Mouse (Mus musculus) forebrain, embryonic 16.5 days (tissue): ENCODE measurements at regions not wholly inside any gene's neighbourhood (a gene's known extent, or its start where the extent isn't known, plus 50 kb on each side); places are given as distances from the start of the nearest gene placed in this dataset.

Source experiments
- ATAC-seq: fragments of 200-750 bp; cut with Nextera tagmentation; 2 replicates; pipeline ENCODE4 v1.8.0; 2017; ENCODE audit warnings: mild to moderate bottlenecking, moderate library complexity
- H3K27ac ChIP-seq: fragments of 300-500 bp; sonication (generic); 2 replicates; pipeline ENCODE4 v1.5.1; 2014; ENCODE audit warnings: low read length, control low read depth
- H3K27me3 ChIP-seq: fragments of 300-500 bp; sonication (generic); replicated peaks from 2 replicates; pipeline ENCODE4 v1.6.1; 2014; ENCODE audit warnings: low read length; ENCODE audit not compliant: control insufficient read depth, insufficient read depth
- H3K36me3 ChIP-seq: fragments of 300-500 bp; sonication (generic); 2 replicates; pipeline ENCODE4 v1.6.1; 2014; ENCODE audit not compliant: control insufficient read depth, insufficient read depth
- H3K4me1 ChIP-seq: fragments of 300-500 bp; sonication (generic); replicated peaks from 2 replicates; pipeline ENCODE4 v1.6.1; 2014; ENCODE audit warnings: low read length; ENCODE audit not compliant: control insufficient read depth, insufficient read depth
- H3K4me2 ChIP-seq: fragments of 300-500 bp; sonication (generic); 2 replicates; pipeline ENCODE4 v1.6.1; 2014; ENCODE audit warnings: mild to moderate bottlenecking, low read length, control low read depth
- H3K4me3 ChIP-seq: fragments of 300-500 bp; sonication (generic); replicated peaks from 2 replicates; pipeline ENCODE4 v1.5.1; 2014; ENCODE audit warnings: mild to moderate bottlenecking, low read length, control low read depth
- H3K9ac ChIP-seq: fragments of 300-500 bp; sonication (generic); replicated peaks from 2 replicates; pipeline ENCODE4 v1.6.1; 2014; ENCODE audit warnings: low read depth, low read length, control low read depth
- H3K9me3 ChIP-seq: fragments of 300-500 bp; sonication (generic); 2 replicates; pipeline ENCODE4 v1.6.1; 2016; ENCODE audit warnings: low read length; ENCODE audit not compliant: control insufficient read depth
- WGBS: fragments of 180-500 bp; shearing (Covaris S2); extraction: QIAGEN DNeasy Blood & Tissue Kit; methylation state at CpG from one replicate; pipeline ENCODE4 v1.1.7; 2014; 5-methylcytosine and 5-hydroxymethylcytosine counted together

GRCm38 (mm10) chr13:26234703-26235102 is 535.3 kb downstream of the Hdgfl1 start:
- Histone ChIP-seq H3K4me2 (no peak overlapping the region), H3K4me1 (no peaks in the 10 kb centered on the region), H3K27ac (no peak overlapping the region), H3K9me3 (no peaks in the 10 kb centered on the region), H3K9ac (no peak overlapping the region), H3K36me3 (no peaks in the 10 kb centered on the region), H3K27me3 (no peaks in the 10 kb centered on the region), H3K4me3 (no peak overlapping the region)
- no peak for ATAC-seq
- 78% methylated on average over 1 of the region's 1 CpGs for WGBS

- no peak for ATAC-seq
- Histone ChIP-seq H3K9ac (no peak overlapping the region), H3K27ac (no peak overlapping the region), H3K27me3 (no peaks in the 10 kb centered on the region), H3K9me3 (no peaks in the 10 kb centered on the region), H3K4me1 (no peaks in the 10 kb centered on the region), H3K36me3 (no peaks in the 10 kb centered on the region), H3K4me3 (no peak overlapping the region), H3K4me2 (no peak overlapping the region)
- 86% methylated on average over 3 of the region's 3 CpGs for WGBS
Observed at GRCm38 (mm10) chr13:26217299-26217698, 552.7 kb downstream of the Hdgfl1 start.

GRCm38 (mm10) chr13:26216579-26216978 is 553.4 kb downstream of the Hdgfl1 start:
- Histone ChIP-seq H3K9ac (no peak overlapping the region), H3K4me1 (no peaks in the 10 kb centered on the region), H3K4me3 (no peak overlapping the region), H3K9me3 (no peaks in the 10 kb centered on the region), H3K4me2 (no peak overlapping the region), H3K36me3 (no peaks in the 10 kb centered on the region), H3K27me3 (no peaks in the 10 kb centered on the region), H3K27ac (no peak overlapping the region)
- no peak for ATAC-seq

- Histone ChIP-seq H3K9me3 (no peaks in the 10 kb centered on the region), H3K4me3 (no peak overlapping the region), H3K36me3 (no peaks in the 10 kb centered on the region), H3K27me3 (no peaks in the 10 kb centered on the region), H3K4me1 (no peaks in the 10 kb centered on the region), H3K4me2 (no peak overlapping the region), H3K9ac (no peak overlapping the region), H3K27ac (no peak overlapping the region)
- ATAC-seq = no peak
- 91% methylated on average over 1 of the region's 1 CpGs for WGBS
Observed at GRCm38 (mm10) chr13:26205532-26206105, 564.3 kb downstream of the Hdgfl1 start.

- Histone ChIP-seq H3K9ac (no peak overlapping the region), H3K36me3 (no peaks in the 10 kb centered on the region), H3K4me3 (no peak overlapping the region), H3K4me1 (0 out of 2 replicates have a peak, but pooled peaks cover 4% of the 10 kb centered on the region), H3K4me2 (no peak overlapping the region), H3K27me3 (no peaks in the 10 kb centered on the region), H3K27ac (no peak overlapping the region), H3K9me3 (no peaks in the 10 kb centered on the region)
- no peak for ATAC-seq
- 86% methylated on average over 4 of the region's 4 CpGs for WGBS
Observed at GRCm38 (mm10) chr13:26194646-26195045, 575.3 kb downstream of the Hdgfl1 start.

GRCm38 (mm10) chr13:26183879-26184278 is 586.1 kb downstream of the Hdgfl1 start:
- Histone ChIP-seq H3K27me3 (no peaks in the 10 kb centered on the region), H3K9ac (no peak overlapping the region), H3K36me3 (no peaks in the 10 kb centered on the region), H3K27ac (no peak overlapping the region), H3K4me3 (no peak overlapping the region), H3K4me1 (no peaks in the 10 kb centered on the region), H3K4me2 (no peak overlapping the region), H3K9me3 (no peaks in the 10 kb centered on the region)
- ATAC-seq = no peak
- 92% methylated on average over 4 of the region's 4 CpGs for WGBS

- 80% methylated on average over 2 of the region's 2 CpGs for WGBS
- H3K27me3 ChIP-seq = no peaks in the 10 kb centered on the region
- H3K27ac ChIP-seq = no peak overlapping the region
- H3K9me3 ChIP-seq = no peaks in the 10 kb centered on the region
- H3K9ac ChIP-seq = no peak overlapping the region
- no peaks in the 10 kb centered on the region for H3K36me3 ChIP-seq
- H3K4me2 ChIP-seq = no peak overlapping the region
- peak; percentile 78 for ATAC-seq
- no peak overlapping the region for H3K4me3 ChIP-seq
- H3K4me1 ChIP-seq = no peaks in the 10 kb centered on the region
Observed at GRCm38 (mm10) chr13:26171891-26172482, 598.0 kb downstream of the Hdgfl1 start.

GRCm38 (mm10) chr13:26169641-26170040 is 600.3 kb downstream of the Hdgfl1 start:
- Histone ChIP-seq H3K4me2 (no peak overlapping the region), H3K9me3 (no peaks in the 10 kb centered on the region), H3K27ac (no peak overlapping the region), H3K36me3 (no peaks in the 10 kb centered on the region), H3K4me1 (no peaks in the 10 kb centered on the region), H3K27me3 (no peaks in the 10 kb centered on the region), H3K9ac (no peak overlapping the region), H3K4me3 (no peak overlapping the region)
- ATAC-seq = no peak
- 67% methylated on average over 2 of the region's 2 CpGs for WGBS

- H3K4me1 ChIP-seq = peaks cover 11% of the 10 kb centered on the region
- H3K4me3 ChIP-seq = no peak overlapping the region
- H3K9ac ChIP-seq = no peak overlapping the region
- WGBS = 75% methylated on average over 2 of the region's 2 CpGs
- no peaks in the 10 kb centered on the region for H3K9me3 ChIP-seq
- ATAC-seq = no peak
- H3K4me2 ChIP-seq = no peak overlapping the region
- no peak overlapping the region for H3K27ac ChIP-seq
- no peaks in the 10 kb centered on the region for H3K27me3 ChIP-seq
- no peaks in the 10 kb centered on the region for H3K36me3 ChIP-seq
Observed at GRCm38 (mm10) chr13:26158703-26159102, 611.3 kb downstream of the Hdgfl1 start.
